Mouse (Mus musculus) monocyte, adult 5-6 weeks (primary cell): ENCODE measurements at regions not wholly inside any gene's neighbourhood (a gene's known extent, or its start where the extent isn't known, plus 50 kb on each side); places are given as distances from the start of the nearest gene placed in this dataset.

ENCODE experiments used
- ATAC-seq: fragments of 153-309, 156-312 bp; replicated peaks from 2 replicates; pipeline ENCODE4 v1.8.0; 2017; ENCODE audit warnings: mild to moderate bottlenecking; ENCODE audit not compliant: low TSS enrichment, insufficient number of reproducible peaks, severe bottlenecking, poor library complexity, low FRiP score

DNA sequence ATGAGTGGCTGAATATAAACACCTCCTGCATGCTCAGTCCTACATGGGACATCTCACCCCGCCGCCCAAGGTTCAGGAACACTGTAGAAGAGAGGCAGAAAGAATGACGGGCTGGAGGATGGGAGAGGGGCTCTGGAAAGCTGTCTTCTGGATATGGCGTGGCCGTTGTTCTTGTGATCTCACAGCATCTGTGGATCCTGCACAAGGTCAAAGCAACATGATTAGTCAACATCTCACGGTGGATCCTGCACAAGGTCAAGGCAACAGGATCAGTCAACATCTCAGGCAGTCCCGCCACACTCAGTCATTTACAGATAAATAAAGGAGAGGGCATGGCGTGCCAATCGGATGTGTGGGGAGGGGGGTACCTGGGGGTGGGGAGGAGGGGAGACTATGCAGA is 184.7 kb upstream of the Sulf2 start:
- no peak for ATAC-seq

DNA sequence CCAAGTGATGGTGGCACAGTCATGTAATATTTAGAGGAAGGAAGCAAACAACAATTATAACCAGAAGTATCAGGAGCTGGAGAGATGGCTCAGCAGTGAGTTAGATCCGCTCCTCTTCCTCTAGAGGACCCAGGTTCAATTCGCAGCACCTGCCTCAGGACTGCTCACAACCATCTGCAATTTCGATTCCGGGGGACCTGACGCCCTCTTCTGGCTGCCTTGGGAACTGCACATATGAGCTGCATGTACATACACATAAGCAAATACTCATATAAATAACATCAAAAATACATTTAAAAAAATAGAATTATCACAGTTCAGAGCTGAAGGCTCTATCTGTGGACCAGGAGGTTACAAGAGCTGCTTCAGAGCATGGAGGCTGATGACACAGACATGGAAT is 184.0 kb upstream of the Sulf2 start:
- no peak for ATAC-seq

DNA sequence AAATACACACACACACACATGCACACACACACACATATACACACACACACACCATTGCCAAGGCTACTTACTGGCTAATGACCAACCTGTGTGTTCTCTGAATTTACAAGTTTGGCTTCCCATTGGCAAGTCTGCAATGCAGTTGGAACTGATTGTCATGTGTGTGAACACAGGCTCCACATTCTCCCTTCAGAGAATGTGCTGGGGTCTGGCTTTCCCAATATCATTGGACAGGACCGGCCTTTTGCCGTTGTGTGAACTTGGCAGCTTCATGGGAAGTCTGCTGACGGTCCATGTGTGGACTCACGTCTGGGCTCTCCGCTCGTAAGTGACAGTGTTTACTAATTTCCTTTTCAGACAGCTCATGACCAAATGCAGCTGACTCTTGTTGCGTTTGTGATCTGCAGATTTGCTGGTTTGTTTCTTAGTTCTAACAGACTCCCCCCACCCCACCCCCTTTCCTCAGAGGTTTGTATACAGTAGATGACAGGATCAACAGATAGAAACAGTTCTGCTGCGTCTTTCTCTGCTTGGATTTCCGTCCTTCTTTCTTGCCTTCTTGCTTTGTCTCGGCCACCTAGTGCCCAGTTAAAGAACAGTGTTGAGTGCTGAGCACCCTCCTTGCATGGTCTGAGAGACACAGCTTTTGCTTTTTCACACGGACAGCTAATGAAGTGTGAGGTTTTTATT is 183.1 kb upstream of the Sulf2 start:
- no peak for ATAC-seq

DNA sequence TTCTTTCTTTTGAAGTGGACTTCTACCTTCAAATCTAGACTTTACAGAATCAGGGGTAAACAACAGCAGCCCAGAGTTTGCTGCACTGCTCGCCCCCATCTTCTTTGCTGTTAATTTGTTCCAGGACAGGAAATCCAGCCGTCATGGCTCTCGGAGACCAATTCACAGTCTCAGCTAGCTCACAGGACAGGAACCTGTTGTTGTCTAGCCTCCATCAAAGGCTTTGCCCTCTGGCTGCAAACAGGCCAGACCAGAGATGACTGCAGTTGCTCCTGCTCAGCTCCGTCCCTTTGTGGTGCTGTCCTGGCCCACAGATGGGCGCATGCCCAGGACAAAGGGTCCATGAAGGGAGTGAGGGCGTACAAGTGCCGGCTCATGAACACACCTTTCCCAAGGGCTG is 182.2 kb upstream of the Sulf2 start:
- no peak for ATAC-seq

DNA sequence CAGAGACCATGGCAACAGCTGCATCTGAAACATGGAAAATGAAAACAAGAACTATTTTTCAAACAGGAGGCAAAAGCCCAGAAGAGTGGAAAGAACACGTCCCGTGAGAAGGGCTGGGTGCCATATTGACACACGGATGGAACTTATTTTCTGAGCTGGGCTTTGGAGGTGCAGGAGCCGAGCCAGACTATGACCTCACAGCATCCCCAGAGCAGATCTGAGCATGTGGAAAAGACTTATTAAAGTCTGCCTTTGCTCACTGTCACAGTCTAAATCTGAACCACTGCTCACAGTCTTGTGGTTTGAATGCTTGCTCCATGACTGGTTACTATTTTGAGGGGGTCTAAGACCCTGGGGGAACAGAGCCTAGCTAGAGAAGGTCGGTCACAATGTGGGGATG is 180.2 kb upstream of the Sulf2 start:
- no peak for ATAC-seq

DNA sequence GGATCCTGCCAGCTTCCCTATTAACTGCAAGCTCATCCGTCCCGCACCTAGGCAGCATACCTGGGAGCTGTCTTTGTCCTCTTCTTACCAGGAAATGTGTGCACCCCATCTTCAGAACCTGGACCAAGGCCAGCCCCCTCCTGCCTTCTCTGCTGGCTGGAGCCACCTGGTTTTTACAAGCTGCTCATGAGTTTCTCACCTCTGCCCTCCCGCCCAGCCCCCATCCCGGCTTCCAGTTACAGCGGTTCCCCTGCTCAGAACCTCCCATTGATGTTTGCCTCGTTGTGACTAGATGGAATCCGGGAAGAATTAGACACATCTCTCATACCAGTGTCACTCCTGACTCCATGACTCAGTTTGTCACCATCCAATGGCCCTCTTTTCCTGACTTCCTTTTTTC is 179.1 kb upstream of the Sulf2 start:
- no peak for ATAC-seq

DNA sequence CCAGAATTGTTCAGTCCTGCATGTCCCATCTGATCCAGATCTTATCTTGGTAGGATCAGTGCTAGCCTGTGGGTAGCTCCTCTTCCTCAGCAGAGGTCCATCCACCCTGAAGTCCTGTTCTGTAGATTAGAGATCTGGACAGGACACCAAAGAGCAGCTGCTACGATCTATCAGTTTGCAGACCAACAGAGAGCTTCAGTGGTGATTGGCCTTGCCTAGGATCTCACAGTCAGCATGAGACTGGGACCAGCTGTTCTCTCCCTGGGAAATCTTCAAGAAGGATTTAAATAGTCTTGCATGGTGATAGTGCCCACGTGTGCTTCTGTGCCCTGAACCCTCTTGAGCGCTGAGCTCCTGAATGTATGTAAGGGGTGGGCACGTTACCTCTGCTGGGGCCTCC is 178.4 kb upstream of the Sulf2 start:
- no peak for ATAC-seq

DNA sequence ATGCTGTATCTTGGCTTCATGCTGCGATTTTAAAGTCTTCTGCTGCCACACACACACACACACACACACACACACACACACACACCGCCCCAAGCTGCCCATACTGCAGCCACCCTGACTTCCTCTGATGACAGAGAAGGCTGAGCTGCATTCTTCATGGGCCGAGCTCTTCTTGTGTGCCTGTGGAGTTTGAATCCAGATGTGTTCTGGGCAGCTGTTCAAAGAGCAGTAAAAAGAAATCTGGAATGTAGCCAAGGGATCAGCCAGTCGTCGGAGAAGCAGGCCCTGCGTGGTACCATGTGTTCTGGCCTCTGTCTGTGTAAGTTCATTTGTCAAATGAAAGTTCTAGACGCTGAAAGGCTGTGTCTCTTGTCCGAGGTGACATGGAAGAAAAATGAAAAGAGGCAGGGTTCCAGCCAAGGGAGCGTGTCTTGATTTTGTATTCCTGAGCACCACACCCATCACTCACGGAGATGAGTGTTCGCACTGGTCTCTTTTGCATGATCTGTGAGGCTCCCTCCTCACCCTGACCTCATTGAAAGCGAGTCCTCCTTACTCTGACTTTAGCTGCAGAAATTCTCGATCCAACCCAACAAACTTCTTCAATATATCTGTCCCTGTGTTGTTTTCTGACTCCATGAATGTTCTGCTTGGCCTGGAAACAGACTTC is 177.4 kb upstream of the Sulf2 start:
- no peak for ATAC-seq

DNA sequence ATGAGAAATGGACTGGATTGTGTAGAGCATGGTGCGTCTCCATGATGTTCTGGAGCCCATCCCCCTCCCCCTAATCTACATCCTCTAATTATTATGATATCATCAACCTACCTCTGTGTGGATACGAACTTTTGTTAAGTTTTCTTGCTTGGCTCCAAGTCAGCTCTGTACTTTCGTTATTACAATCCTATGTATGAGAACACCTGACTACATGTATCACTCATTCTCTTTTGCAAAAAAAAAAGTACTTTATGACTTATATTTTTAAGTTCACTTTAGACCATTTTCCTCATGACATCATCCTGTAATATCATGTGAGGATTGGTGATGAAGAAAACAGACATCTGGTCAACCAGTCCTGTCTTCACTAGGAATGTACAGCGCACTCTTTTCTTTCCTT is 175.7 kb upstream of the Sulf2 start:
- ATAC-seq: no peak

DNA sequence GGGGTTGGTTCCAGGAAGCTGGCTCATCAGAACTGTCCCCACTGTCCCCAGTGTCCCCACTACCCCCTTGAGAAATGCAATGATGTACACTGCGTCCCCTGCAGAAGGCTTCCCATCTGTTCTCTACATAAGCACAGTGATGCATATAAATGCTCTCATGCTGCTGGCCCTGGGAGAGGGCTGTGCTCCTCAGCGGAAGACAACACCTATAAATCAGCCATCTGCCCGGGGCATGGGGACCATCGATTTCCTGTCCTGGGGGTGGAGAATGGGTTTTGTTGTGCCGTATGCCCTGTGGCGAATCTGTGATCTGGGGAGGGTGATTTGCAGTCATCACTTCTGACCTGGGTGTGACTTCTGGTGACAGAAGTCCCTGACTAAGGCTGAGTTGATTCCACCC is 174.9 kb upstream of the Sulf2 start:
- ATAC-seq: 0 out of 2 replicates have a peak, but pooled peaks have one; percentile 33

DNA sequence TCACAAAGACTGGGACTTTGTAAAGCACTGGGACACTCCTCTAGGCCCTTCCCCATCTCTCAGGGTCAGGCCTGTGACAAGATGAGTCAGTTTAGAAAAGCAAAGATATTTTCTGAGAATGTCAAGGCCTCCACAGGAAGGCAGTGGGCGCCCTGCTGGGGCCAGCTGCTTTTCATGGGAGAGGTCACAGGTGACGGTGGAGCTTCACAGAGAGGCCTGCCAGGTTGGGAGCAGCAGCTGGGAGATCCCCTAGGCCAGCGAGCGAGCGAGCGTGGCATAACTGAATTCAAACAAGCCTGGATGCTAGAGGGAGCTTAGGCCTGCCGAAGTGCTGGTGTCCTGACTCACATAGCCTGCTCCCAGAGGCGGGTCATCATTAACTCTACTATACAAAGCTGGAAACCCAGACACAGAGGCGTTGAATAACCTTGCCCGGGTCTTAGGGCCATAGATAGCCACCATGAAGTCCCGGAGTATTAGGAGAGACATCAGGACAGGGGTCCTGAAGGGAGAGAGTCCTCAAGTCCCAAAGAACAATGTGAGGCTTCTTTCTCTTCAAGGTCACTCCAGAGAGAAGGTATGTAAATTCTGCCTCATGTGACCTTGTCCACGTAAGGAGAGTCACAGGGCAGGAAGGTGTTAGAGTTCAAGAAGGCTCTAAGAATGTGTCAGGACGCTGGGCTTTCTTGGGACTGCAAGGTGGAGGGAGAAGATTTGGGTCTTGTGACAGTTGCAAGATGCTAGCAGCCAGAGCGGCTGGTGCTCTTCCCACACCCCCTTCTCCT is 174.3 kb upstream of the Sulf2 start:
- no peak for ATAC-seq

DNA sequence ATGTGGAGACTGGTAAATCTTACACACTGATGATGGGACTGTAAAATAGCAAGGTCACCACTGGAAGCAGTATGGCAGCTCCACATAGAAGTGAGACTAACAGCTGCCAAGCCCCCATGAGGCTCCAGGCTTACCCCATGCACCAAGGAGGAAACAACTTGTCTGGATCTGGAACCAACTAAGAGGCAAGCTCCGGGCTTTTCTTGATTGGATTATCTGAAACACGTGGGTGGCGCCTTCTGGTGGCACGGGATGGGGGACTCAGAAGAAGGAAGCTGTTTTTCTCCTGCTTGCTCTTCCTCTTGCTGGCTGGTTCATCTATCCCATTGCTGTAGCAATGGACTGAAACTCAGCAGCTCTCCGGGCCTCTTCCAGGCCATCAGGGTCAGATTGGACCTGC is 171.5 kb upstream of the Sulf2 start:
- ATAC-seq: no peak

DNA sequence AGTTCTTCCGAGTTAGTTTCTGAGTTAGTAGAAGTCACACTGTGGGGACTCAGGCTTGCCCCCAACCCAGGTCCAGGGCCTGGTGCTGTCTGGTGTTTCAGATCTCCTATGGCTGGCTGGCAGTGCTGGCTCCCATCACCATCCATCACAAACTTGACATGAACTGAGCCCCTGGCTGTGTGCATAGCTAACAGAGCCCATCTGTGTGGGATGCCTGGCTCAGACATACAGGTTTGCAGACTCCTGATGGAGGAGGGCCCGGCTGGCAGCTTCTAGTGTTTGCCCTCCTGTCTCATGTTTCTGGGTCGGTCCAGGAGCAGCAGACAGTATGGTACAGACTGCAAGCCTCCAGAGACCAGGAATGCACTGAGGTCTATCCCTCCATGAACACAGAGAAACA is 169.5 kb upstream of the Sulf2 start:
- no peak for ATAC-seq

DNA sequence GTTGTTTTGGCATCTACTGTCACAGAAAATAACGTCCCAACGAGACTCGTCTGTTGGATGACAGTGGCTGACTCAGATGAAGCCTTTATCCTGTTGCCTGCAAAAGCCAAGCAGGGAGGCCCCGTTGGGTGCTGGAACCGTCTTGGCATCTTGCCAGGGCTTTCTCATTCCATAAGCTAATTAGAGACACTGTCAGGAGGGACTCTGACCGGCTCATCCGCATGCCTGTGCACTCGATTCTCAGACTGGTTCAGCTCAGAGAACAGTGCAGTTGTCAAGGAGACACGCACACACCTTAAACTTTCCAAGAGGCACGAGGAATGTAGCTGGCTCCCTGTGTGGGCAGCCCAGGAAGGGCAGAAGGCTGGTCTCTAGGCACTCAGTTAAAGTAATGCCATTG is 169.0 kb upstream of the Sulf2 start:
- no peak for ATAC-seq

DNA sequence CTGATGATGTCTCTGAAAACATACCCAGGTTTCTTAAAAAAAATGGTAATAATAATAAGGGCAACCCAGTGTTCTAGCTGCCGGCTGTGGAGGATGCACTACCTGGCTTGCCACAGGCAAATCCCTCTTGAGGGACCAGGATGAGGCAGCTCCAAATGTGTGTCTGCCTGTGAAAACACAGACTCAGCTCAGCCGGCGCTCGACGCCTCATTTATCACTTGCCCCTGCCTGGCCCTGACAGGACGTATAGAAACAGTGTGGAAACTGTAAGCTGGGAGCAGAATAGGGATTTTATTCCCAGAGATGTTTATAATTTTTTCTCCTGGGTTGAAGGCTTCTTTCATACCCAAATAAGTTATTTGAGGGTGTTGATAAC is 167.2 kb upstream of the Sulf2 start:
- ATAC-seq: no peak

DNA sequence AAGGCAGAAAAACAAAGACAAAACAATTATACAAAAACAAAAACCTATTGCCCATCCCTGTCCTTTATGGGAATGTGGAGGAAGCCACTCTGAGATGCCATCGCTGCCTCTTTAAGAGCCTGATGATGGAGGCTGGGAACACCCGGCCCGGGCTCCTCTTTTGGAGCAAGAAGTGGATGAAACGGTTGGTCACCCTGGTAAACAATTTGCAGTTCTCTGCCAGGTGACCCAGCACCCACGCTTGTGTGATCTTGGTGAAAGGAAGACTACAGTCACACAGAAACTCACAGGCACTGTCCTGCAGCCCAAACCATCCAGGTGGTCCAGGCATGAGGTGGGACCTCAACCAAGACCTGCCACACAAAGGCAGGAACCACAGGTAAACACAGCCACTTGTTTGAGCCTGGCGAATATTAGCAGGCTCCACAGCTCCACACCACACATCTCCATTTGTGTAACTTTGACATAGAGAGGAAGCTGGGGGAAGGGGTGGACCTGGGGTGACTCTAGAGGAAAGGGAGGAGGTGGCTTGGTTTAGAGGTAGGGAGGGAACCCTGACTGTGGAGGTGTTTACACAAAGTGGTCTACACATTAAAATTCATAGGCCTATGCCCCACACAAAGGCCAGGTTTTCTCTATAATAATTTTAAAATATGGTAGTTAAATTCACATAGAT is 166.7 kb upstream of the Sulf2 start:
- 0 out of 2 replicates have a peak, but pooled peaks have one; percentile 17 for ATAC-seq

DNA sequence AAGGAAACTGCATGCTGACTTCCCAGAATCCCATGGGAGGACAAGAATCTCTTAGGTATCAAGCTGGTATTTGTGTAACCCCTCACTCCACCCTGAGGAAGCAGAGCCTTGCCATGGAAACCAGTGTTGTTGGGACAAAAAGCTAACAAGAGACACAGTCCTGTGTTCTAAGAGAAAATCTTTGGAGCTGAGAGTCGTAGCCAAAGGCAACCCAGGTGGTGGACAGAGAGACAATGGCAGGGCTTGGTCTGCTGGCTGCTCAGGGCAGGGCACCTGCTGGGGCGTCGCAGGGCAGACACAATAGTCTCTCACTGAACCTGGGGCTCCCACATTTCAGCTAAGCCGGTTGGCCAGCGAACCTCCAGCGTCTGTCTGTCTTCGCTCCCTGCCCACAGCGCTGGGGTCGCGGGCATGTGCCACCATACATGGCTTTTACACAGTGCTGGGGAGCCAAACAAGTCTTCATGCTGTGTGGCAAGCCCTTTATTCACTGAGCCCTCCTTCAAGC is 161.0 kb upstream of the Sulf2 start:
- ATAC-seq: no peak

DNA sequence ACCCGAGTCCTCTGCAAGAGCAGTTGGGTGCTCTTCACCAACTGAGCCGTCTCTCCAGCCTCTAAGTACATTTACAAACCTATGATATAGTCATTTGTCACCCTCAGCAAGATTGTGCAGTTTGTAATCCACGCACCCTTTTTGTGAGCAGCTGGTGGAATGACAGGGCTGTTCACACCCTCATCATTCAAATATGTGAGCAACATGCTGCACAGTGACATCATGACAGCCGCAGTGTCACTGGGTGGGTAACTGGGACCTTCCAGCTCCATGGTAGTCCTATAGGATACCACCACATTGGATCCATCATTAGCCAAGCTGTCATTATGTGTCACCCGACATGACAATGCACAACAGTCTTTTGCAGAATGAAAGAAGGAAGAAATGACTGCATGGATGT is 155.0 kb upstream of the Sulf2 start:
- ATAC-seq: no peak

DNA sequence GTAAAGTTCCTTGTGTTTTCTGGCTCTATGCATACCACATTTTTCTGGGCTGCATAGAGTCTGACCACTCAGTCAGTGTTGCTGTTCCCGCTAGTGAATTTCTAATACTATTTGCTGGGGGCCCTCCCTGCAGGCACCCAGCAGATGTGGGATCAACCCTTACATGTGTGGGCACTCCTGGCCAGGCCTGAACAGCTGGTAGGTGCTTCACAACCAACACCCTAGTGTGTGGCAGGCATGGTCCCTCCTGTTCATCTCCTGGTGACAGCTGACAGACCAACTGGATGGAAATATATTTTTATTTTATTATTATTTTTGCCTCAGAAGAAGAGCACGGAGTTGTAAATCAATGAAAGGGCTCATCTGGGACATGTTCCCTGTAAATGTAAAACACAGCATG is 154.4 kb upstream of the Sulf2 start:
- no peak for ATAC-seq
